Mouse (Mus musculus): ENCODE measurements around the gene Fyb. TPM values are rescaled to one million over a fixed set of nuclear protein-coding genes. Genes with fewer than 3 reads are reported as not detected.

Gene Fyb
- polyA plus RNA-seq, 1 experiment from 2014 or later = 4.9 TPM

DNA sequence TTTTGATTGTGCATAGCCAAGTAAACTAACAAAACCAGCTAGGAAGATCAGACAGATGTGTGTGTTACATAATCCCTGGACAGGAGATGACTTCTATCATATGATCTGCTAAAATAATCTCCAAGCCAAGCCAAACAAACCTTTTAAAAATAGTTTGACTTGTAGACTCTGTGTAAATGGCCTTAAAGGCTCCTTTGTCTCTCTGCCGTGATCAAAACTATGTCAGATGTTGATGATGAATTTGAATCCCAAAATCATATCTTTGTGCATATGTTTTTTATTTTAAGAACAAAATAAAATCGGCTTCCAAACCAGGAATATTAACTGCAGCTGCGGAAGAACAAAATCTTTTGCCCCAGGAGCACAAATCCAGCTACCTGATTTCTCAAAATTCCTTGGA lies 64.9 kb downstream of the Fyb start:
- 93% methylated on average over 3 of the region's 3 CpGs for WGBS

DNA sequence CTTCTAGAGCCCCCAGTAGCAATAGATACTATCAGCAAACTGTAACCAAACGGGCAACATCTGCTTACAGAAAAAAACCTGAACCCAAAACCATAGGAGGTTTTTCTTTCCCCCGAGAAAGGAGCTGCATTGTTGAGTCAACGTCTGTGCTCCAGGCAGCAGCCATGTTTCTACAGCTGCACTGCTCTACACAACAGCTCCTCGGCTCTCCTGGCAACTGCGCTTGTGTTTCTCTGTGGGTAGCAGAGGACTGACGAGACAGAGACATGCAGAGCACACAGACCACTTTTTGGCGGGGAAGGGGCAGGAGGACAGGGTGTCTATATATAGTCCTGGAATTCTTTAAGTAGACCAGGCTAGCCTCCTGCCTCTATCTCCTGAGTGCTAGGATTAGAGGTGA lies 65.5 kb downstream of the Fyb start:
- Histone ChIP-seq H3K9ac (no peak overlapping the region), H3K4me3 (replicated peaks; ENCODE audit: low read length) (no peak overlapping the region), H3K27me3 (ENCODE audit: control insufficient read depth, insufficient read depth, low read length) (no peaks in the 10 kb centered on the region), H3K9me3 (ENCODE audit: control insufficient read depth, low read length) (no peaks in the 10 kb centered on the region), H3K4me1 (replicated peaks; ENCODE audit: control insufficient read depth, insufficient read depth, low read length) (no peaks in the 10 kb centered on the region), H3K36me3 (replicated peaks; ENCODE audit: control insufficient read depth, insufficient read depth) (no peaks in the 10 kb centered on the region), H3K4me2 (replicated peaks) (no peak overlapping the region), H3K27ac (no peak overlapping the region)
- no peak for ATAC-seq (ENCODE audit: low FRiP score)
- no peak for DNase-seq (ENCODE audit: low spot score)
- WGBS = 63% methylated on average over 7 of the region's 7 CpGs

More for the DNA sequence above, 64.9 kb downstream of the Fyb start:
- no peak overlapping the region for H3K27ac ChIP-seq
- DNase-seq (ENCODE audit: low spot score) = no peak
- no peaks in the 10 kb centered on the region for H3K27me3 ChIP-seq (ENCODE audit: control insufficient read depth, insufficient read depth, low read length)
- no peak overlapping the region for H3K9ac ChIP-seq
- no peaks in the 10 kb centered on the region for H3K4me1 ChIP-seq (replicated peaks; ENCODE audit: control insufficient read depth, insufficient read depth, low read length)
- H3K4me2 ChIP-seq (replicated peaks) = no peak overlapping the region
- H3K9me3 ChIP-seq (ENCODE audit: control insufficient read depth, low read length) = no peaks in the 10 kb centered on the region
- no peak for ATAC-seq (ENCODE audit: low FRiP score)
- H3K4me3 ChIP-seq (replicated peaks; ENCODE audit: low read length) = no peak overlapping the region
- no peaks in the 10 kb centered on the region for H3K36me3 ChIP-seq (replicated peaks; ENCODE audit: control insufficient read depth, insufficient read depth)

DNA sequence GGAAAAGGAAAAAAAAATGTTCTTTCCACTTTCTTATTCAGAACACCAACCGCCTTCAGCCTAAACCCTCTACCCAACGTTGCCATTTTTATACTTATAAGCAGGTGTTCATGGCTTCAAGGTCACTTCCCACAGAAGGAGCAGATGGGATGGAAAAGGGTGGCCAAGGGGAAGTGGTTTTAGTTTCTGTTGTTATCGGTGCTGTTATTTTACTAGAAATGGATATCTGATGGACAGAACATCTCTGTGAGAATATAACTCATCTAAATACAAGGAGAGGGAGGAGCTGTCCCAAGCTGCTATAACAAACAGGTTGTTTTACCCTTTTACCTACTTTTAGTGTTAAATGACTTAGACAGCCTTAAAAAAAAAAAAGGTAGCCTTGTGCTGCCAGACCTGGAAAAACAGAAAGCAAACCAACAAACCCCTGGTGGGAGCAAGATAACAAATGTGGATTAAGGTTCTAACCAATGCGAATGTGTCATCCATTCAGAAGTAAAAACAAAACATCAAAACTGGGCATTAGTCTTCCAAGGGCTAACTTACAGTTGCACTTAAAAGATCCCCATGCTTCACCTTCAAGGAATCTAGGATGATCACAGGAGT lies 68.3 kb downstream of the Fyb start:
- Histone ChIP-seq H3K4me3 (replicated peaks; ENCODE audit: low read length) (no peak overlapping the region), H3K4me1 (replicated peaks; ENCODE audit: control insufficient read depth, insufficient read depth, low read length) (no peaks in the 10 kb centered on the region), H3K9me3 (ENCODE audit: control insufficient read depth, low read length) (no peaks in the 10 kb centered on the region), H3K27ac (no peak overlapping the region), H3K27me3 (ENCODE audit: control insufficient read depth, insufficient read depth, low read length) (no peaks in the 10 kb centered on the region), H3K9ac (no peak overlapping the region), H3K36me3 (replicated peaks; ENCODE audit: control insufficient read depth, insufficient read depth) (no peaks in the 10 kb centered on the region), H3K4me2 (replicated peaks) (no peak overlapping the region)
- no peak for ATAC-seq (ENCODE audit: low FRiP score)
- 89% methylated on average over 4 of the region's 4 CpGs for WGBS
- DNase-seq (ENCODE audit: low spot score) = no peak

DNA sequence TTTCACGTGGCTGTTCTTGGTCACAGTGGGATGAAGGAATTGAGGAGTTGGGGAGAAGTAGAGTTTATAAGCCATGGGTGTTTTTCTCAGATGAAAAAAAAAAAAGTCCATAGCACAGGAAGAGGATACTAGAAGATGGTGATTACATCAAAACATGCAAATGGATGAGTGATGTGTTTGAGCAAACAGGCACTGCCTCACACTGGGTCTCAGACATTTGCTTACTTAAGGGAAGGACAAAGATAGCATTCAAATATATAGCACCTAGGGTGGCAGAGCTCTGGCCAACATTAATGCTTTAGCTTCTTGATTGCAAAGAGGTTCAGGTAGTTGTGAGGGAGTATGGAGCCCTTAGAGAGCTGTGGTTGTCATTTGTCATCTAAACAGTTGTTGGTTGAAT lies 68.9 kb downstream of the Fyb start:
- H3K4me2 ChIP-seq (replicated peaks) = no peak overlapping the region
- no peaks in the 10 kb centered on the region for H3K4me1 ChIP-seq (replicated peaks; ENCODE audit: control insufficient read depth, insufficient read depth, low read length)
- H3K27ac ChIP-seq = no peak overlapping the region
- no peaks in the 10 kb centered on the region for H3K36me3 ChIP-seq (replicated peaks; ENCODE audit: control insufficient read depth, insufficient read depth)
- H3K9ac ChIP-seq = no peak overlapping the region
- no peaks in the 10 kb centered on the region for H3K27me3 ChIP-seq (ENCODE audit: control insufficient read depth, insufficient read depth, low read length)
- H3K9me3 ChIP-seq (ENCODE audit: control insufficient read depth, low read length) = no peaks in the 10 kb centered on the region
- ATAC-seq (ENCODE audit: low FRiP score) (no peak), DNase-seq (ENCODE audit: low spot score) (no peak)
- 52% methylated on average over 1 of the region's 1 CpGs for WGBS
- no peak overlapping the region for H3K4me3 ChIP-seq (replicated peaks; ENCODE audit: low read length)

DNA sequence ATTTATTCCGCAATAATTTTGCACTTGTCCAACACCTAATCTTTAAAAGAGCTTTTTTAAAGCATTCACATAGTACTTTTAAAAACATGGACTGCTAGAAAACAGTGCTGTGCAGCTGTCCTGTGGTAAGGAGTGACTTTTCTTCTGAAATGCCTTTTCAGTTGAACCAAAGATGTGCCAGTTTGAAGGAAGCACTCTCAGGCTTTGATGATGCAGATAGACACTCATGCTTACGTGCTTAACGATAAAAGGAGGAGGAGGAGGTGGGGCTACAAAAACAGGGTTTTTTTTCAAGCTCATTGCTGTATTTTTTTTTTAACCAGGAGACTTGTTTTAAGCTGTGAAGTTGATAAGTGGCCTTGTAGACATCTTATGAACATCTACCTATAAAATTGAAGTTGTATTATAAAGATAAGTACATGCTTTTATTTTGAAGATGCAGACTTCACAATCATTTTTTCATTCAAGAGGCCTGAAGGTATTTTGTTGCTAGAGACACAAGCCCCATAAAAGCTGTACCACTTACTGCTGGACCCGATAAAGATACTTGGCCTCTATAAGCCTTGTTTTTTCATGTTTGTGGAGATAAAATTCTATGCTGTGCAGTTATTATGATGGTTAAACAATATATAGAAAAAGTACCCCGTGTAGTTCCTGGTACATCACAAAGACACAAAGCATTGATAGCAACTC lies 70.1 kb downstream of the Fyb start:
- ATAC-seq (ENCODE audit: low FRiP score) (no peak), DNase-seq (ENCODE audit: low spot score) (no peak)
- no peak overlapping the region for H3K27ac ChIP-seq
- H3K4me3 ChIP-seq (replicated peaks; ENCODE audit: low read length) = no peak overlapping the region
- H3K9me3 ChIP-seq (ENCODE audit: control insufficient read depth, low read length) = no peaks in the 10 kb centered on the region
- no peaks in the 10 kb centered on the region for H3K27me3 ChIP-seq (ENCODE audit: control insufficient read depth, insufficient read depth, low read length)
- H3K36me3 ChIP-seq (replicated peaks; ENCODE audit: control insufficient read depth, insufficient read depth) = no peaks in the 10 kb centered on the region
- H3K4me1 ChIP-seq (replicated peaks; ENCODE audit: control insufficient read depth, insufficient read depth, low read length) = no peaks in the 10 kb centered on the region
- H3K9ac ChIP-seq = no peak overlapping the region
- H3K4me2 ChIP-seq (replicated peaks) = no peak overlapping the region
- WGBS = 85% methylated on average over 5 of the region's 5 CpGs

DNA sequence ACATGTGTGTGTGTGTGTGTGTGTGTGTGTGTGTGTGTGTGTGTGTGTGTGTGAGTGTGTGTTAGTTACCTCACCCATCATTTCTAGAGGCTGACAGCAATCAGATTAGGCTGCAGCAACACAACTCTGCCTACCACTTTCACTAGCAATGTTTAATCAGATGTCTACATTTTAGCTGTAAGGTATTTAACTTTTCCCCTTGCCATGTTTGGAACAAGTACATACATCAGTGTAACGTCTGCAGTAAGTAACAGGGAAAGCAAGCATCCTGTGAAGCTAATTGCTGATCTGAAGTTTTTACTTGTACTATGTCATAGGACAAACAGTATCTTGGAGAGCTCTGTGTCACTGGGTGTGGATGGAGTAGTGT lies 70.6 kb downstream of the Fyb start:
- ATAC-seq (ENCODE audit: low FRiP score) = no peak
- Histone ChIP-seq H3K9me3 (ENCODE audit: control insufficient read depth, low read length) (no peaks in the 10 kb centered on the region), H3K36me3 (replicated peaks; ENCODE audit: control insufficient read depth, insufficient read depth) (no peaks in the 10 kb centered on the region), H3K9ac (no peak overlapping the region), H3K27ac (no peak overlapping the region), H3K4me1 (replicated peaks; ENCODE audit: control insufficient read depth, insufficient read depth, low read length) (no peaks in the 10 kb centered on the region), H3K4me2 (replicated peaks) (no peak overlapping the region), H3K27me3 (ENCODE audit: control insufficient read depth, insufficient read depth, low read length) (no peaks in the 10 kb centered on the region), H3K4me3 (replicated peaks; ENCODE audit: low read length) (no peak overlapping the region)
- 75% methylated on average over 1 of the region's 1 CpGs for WGBS
- DNase-seq (ENCODE audit: low spot score) = no peak

DNA sequence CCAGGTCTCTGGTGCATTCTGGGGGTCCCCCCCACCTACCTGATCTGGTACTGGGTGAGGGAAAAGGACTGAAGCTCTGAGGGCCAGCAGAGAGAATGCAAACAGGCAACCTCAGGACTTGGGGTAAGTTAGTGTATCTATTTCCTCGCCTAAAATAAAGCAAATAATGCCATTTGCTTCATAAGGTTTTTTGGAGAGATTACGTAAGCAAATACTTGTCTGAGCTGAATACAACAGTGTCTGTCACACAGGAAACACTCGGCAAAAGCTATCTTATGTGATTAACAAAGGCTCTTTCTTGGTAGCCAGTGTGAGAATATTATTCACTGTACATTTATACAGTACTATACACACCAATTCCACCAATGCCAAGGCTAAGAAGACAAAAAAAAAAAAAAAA lies 76.0 kb downstream of the Fyb start:
- Histone ChIP-seq H3K4me1 (replicated peaks; ENCODE audit: control insufficient read depth, insufficient read depth, low read length) (no peaks in the 10 kb centered on the region), H3K36me3 (replicated peaks; ENCODE audit: control insufficient read depth, insufficient read depth) (no peaks in the 10 kb centered on the region), H3K4me2 (replicated peaks) (no peak overlapping the region), H3K27ac (no peak overlapping the region), H3K9me3 (ENCODE audit: control insufficient read depth, low read length) (no peaks in the 10 kb centered on the region), H3K27me3 (ENCODE audit: control insufficient read depth, insufficient read depth, low read length) (no peaks in the 10 kb centered on the region), H3K4me3 (replicated peaks; ENCODE audit: low read length) (no peak overlapping the region), H3K9ac (no peak overlapping the region)
- WGBS = 84% methylated on average over 3 of the region's 3 CpGs
- ATAC-seq (ENCODE audit: low FRiP score) (no peak), DNase-seq (ENCODE audit: low spot score) (no peak)

DNA sequence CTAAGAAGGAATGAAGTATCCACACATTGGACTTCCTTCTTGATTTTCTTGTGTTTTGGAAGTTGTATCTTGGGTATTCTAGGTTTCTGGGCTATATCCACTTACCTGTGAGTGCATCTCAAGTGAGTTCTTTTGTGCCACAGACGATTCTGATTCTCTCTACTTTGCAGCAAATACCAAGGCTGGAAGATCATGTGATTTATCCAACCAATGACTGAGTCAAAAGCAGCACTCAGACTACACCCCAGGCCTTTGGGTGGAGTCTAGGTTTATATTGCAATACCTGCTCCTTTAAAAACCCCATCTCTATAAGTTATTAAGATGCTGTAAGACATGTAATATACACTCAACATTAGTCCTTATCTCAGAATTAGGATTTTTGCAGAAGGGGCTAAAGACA lies 77.7 kb downstream of the Fyb start:
- Histone ChIP-seq H3K9me3 (ENCODE audit: control insufficient read depth, low read length) (no peaks in the 10 kb centered on the region), H3K27ac (no peak overlapping the region), H3K4me3 (replicated peaks; ENCODE audit: low read length) (no peak overlapping the region), H3K4me1 (replicated peaks; ENCODE audit: control insufficient read depth, insufficient read depth, low read length) (no peaks in the 10 kb centered on the region), H3K4me2 (replicated peaks) (no peak overlapping the region), H3K9ac (no peak overlapping the region), H3K27me3 (ENCODE audit: control insufficient read depth, insufficient read depth, low read length) (no peaks in the 10 kb centered on the region), H3K36me3 (replicated peaks; ENCODE audit: control insufficient read depth, insufficient read depth) (no peaks in the 10 kb centered on the region)
- WGBS = 83% methylated on average over 1 of the region's 1 CpGs
- no peak for DNase-seq (ENCODE audit: low spot score)
- ATAC-seq (ENCODE audit: low FRiP score) = no peak

DNA sequence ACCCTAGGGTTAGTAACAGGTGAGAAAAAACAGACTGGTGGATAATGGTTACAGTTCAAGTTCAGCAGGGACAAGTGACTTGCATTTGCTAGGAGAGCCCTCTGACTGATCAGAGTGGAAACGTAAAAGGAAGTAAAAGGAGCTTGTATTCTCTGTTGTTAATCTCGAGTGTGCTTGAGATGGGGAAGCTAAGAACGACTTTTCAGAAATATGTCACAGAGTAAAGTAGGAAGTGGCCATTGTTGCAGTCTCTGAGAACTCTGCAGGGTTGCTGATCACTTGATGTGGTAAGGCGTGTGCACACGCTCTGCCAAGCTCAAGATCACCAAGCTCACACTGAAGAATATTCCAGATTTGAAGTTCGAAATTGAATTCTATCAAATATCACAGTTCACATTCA lies 78.7 kb downstream of the Fyb start:
- Histone ChIP-seq H3K4me1 (replicated peaks; ENCODE audit: control insufficient read depth, insufficient read depth, low read length) (no peaks in the 10 kb centered on the region), H3K4me2 (replicated peaks) (no peak overlapping the region), H3K9ac (no peak overlapping the region), H3K9me3 (ENCODE audit: control insufficient read depth, low read length) (no peaks in the 10 kb centered on the region), H3K27me3 (ENCODE audit: control insufficient read depth, insufficient read depth, low read length) (no peaks in the 10 kb centered on the region), H3K27ac (no peak overlapping the region), H3K36me3 (replicated peaks; ENCODE audit: control insufficient read depth, insufficient read depth) (no peaks in the 10 kb centered on the region), H3K4me3 (replicated peaks; ENCODE audit: low read length) (no peak overlapping the region)
- ATAC-seq (ENCODE audit: low FRiP score) = no peak
- WGBS = 85% methylated on average over 6 of the region's 6 CpGs
- no peak for DNase-seq (ENCODE audit: low spot score)

DNA sequence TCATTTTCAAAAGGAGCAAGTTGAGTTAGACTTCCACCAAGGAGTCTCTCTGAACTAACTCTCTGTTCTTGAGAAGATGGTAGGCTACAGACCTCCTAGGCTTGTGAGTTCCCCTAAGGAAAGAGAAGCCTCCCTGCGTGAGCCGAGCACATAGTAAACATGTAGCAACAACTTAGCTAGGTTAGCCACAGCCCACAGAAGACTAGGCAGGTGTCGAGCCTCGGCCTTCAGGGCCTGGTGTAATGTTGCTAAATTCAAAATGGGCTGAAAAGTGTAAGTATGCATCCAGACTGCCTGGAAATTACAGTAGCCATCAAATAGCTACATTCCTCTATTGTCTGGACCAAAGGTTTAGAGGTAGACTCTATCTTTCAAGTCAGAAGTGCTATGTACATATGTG lies 79.3 kb downstream of the Fyb start:
- Histone ChIP-seq H3K27me3 (ENCODE audit: control insufficient read depth, insufficient read depth, low read length) (no peaks in the 10 kb centered on the region), H3K9ac (no peak overlapping the region), H3K4me1 (replicated peaks; ENCODE audit: control insufficient read depth, insufficient read depth, low read length) (no peaks in the 10 kb centered on the region), H3K36me3 (replicated peaks; ENCODE audit: control insufficient read depth, insufficient read depth) (no peaks in the 10 kb centered on the region), H3K9me3 (ENCODE audit: control insufficient read depth, low read length) (no peaks in the 10 kb centered on the region), H3K4me2 (replicated peaks) (no peak overlapping the region), H3K27ac (no peak overlapping the region), H3K4me3 (replicated peaks; ENCODE audit: low read length) (no peak overlapping the region)
- WGBS = 92% methylated on average over 4 of the region's 4 CpGs
- no peak for ATAC-seq (ENCODE audit: low FRiP score)
- no peak for DNase-seq (ENCODE audit: low spot score)
